Mouse (Mus musculus) kidney, adult 2 months (tissue): ENCODE measurements at regions not wholly inside any gene's neighbourhood (a gene's known extent, or its start where the extent isn't known, plus 50 kb on each side); places are given as distances from the start of the nearest gene placed in this dataset.

Experiments used
- CTCF ChIP-seq: fragments of 200-500 bp; conservative IDR thresholded peaks from 2 replicates; pipeline ENCODE4 v1.5.1; 2011; ENCODE audit warnings: low read depth, mild to moderate bottlenecking, control low read depth, low read length, moderate library complexity, mixed read lengths; ENCODE audit not compliant: insufficient read depth, insufficient read length
- POLR2A ChIP-seq: fragments of 200-500 bp; IDR thresholded peaks from one replicate; pipeline ENCODE4 v1.6.1; 2011; ENCODE audit warnings: low read depth, low read length, control low read depth

DNA sequence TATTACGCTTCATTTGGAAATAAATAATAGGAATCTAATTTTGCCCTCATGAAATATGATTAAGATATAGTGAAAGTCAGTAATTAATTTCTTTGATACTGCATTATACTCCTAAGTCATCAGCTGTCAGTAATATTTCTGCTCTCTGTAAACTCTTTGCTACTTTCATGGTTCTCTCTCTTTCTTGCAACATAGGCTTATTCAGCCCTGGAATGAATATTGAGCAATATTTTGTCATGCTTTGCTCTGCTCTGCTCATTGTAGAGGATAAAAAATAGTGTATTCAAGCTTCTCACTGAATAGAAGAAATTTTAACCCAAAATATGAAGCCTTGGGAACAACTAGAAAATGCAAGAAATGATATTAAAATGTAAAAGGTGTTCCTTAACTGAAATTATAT, 306.1 kb upstream of the C030005K15Rik start:
- no peak for TF ChIP-seq POLR2A
- TF ChIP-seq CTCF = no peak
